Mouse (Mus musculus) ES-CJ7 (cell line): ENCODE measurements around the gene Ampd1.

Experiments used
- DNase-seq: peaks from one replicate; pipeline ENCODE4 v3.0.0; 2011; ENCODE audit warnings: low read depth, low spot score

The Ampd1 gene

GRCm38 (mm10) chr3:103102454-103103390, 28.9 kb downstream of the Ampd1 start, which contains the start of gene Dennd2c:
Gene Dennd2c, plus strand, starts transcription at chr3:103102604.
- peak; percentile 95 for DNase-seq

DNA sequence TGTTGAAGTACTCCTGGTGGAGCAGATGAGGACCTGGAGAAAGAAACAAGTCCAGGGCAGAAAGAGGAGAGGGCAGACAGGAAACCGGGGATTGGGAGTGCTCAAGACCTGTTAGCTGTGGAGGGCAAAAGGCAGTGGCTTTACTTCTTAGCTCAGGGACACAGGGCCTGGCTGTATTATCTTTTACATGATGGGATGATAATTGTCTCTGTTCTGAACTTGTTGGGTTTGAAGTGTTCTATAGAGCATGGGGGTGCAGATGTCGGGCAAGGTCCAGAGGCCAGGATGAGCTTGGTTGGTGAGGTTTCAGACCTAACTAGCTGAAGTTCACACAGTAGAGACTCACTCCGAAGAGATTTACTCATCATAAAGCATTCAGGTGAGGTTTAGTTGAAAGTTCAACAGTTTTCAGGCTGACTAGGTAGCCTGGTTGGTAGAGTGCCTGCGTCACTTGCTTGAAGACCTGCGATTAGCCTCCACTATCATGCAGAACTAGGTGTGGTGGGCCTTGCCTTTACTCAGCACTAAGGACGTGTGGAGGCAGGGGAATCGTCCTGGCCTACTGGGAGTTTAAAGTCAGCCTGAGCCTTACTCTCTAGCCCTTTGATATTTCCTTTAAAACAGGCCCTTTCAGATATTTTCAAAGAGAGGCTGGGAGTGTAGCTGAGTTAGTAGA, 33.9 kb downstream of the Ampd1 start:
- peak; percentile 93 for DNase-seq

- DNase-seq = no peak
These were observed 38.4 kb downstream of the Ampd1 start for GRCm38 (mm10) chr3:103112216-103112615.

DNA sequence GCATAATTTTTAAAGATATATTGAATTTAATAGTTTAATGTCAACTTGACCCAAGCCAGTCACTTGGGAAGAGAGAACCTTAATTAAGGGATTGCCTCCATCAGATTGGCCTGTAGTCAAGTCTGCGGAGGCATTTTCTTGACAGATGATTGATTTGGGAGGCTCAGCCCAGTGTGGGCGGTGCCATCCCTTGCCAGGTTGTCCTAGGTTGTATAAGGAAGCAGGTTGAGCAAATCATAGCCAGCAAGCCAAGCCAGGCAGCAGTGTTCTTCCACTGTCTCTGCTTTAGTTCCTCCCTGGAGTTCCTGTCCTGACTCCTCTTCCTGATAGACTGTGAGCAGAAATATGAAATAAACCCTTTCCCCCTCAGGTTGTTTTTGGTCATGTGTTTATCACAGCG, 49.8 kb downstream of the Ampd1 start:
- no peak for DNase-seq

DNA sequence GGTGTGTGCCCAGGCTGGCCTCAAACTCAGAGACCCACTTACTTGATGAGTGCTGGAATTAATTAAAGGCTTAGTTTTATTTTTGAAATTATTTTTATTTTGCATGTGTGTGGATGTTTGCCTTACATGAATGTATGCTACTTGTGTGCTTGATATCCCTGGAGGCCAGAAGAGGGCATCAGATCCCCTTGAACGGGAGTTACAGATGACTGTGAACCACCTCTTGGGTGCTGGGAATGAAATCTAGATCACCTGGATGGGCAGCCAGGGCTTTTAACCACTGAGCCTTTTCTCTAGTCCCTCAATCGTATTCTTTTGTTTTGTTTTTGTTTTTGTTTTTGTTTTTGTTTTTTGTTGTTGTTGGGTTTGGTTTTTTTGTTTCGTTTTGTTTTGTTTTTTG, 52.3 kb downstream of the Ampd1 start:
- DNase-seq = peak; percentile 68

- DNase-seq = peak; percentile 91
These were observed 53.4 kb downstream of the Ampd1 start for GRCm38 (mm10) chr3:103127177-103127576.

DNA sequence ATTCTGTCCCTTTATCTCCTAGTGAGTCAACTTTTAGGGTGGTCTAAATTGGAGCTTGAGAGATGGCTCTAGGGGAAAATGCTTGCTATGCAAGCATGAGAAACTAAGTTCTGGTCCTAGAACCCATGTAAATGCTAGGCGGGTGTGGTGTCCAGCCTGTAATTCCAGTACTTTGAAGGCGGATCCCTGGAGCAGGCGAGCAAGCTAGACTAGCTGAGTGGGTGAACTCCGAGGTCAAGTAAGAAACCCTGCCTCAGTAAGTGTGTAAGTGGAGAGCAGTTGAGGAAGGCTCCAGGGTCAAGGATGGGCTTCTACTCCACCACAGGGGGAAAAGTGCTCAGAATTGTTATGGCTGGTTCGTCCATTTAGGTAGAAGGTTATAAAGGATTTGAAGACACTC, 53.9 kb downstream of the Ampd1 start:
- DNase-seq = peak; percentile 79

- peak; percentile 73 for DNase-seq
These were observed 54.4 kb downstream of the Ampd1 start for GRCm38 (mm10) chr3:103128251-103128650.

GRCm38 (mm10) chr3:103129367-103130159, 55.7 kb downstream of the Ampd1 start:
- DNase-seq = no peak

DNA sequence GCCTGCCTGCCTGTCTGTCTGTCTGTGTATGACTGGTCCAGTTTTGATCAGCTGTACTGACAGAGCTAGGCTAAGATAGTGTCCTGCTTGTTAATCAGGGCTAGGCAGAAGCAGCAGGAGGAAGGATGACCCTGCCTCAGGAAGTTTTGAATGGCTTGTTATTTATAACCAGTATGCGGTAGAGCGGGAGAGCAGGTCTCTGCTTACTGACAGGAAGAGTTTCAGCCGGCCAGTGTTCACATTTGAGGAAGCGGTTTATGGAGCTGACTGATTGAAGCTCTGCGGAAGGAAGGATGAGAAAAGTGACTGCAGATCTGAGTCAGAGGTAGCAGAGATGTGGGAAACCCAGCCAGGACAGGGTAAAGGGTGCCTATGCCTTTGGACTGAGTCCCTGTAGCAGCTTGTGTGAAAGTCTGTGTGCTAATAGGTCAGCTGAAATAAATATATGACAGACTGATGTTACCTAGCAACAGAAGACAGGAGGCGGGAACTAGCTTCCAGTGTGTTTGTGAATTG, 56.5 kb downstream of the Ampd1 start:
- DNase-seq = no peak

DNA sequence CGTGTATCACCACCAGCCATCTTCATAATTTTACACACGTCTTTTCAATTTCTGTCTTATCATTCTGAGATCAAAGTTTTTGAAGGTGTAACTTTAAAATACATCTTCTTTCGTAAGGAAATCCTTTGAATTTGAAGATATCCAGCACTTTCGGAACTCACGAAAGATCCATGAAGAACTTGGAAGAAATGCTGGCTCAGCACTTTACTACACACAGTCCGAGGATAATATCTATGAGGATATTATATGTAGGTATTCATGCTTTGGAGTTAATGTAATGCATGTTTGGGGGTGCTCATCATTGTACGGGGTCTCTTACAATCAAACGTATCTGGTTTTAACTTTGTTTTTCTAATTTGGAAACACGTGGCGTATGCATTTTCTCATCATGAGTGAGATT, 59.3 kb downstream of the Ampd1 start:
- DNase-seq = no peak

- DNase-seq = no peak
These were observed 62.7 kb downstream of the Ampd1 start for GRCm38 (mm10) chr3:103136414-103137077.

- DNase-seq = no peak
These were observed 65.2 kb downstream of the Ampd1 start for GRCm38 (mm10) chr3:103139047-103139446.

GRCm38 (mm10) chr3:103140095-103140838, 66.5 kb downstream of the Ampd1 start:
- DNase-seq = peak; percentile 23

DNA sequence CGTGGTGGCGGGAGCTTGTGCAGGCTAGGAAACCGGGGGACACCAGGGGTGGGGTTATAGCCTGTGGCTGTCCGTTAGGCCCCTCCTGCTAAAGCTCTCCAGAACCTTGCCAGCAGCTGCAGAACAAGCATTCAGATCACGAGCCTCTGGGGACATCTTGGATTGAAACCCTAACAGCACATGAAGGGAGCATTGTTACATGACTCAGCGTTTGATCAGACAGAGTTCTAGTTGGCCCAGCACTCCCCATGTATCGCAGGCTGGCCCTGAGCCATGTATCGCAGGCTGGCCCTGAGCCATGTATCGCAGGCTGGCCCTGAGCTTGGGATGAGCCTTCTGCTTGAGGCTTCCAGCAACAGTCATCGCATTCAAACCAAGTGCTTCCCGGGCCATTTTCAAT, 67.5 kb downstream of the Ampd1 start:
- DNase-seq = no peak

DNA sequence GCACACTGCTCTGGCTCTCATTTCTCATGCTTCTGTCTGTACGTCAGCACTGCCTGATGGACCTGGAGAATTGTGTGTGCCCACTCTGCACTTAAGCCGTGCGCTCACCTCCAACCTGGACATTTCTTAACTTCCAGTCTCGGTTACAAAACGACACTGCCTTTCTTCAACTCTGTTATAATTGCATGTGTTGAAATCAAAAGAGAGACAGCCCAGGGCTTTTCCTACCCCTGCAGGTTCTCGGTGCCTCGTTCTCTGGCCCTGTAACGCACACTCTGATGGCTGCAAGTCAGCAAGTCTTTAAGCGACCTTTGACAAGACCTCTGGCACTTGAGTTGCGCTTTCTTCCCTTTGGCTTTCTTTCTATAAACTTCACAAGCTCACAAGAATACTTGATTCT, 68.6 kb downstream of the Ampd1 start:
- DNase-seq = no peak

DNA sequence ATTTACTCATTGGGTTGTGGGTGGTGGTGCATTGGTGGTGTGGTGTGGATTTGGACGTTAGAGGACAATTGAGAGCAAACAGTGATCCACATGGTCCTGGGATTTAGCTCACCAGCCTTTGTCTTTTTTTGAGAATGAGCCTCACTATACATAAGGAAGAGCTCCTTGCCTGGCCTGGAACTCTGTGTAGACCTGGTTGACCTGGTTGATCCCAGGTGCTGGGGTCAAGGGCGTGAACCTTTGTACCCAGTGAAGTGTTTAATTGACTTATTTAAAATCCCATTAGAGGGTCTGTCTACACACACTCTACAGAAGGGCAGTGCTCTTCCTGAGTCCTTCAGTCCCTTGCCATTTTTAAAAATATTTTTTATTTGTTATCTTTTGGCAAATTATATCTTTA, 71.5 kb downstream of the Ampd1 start:
- DNase-seq = peak; percentile 87

DNA sequence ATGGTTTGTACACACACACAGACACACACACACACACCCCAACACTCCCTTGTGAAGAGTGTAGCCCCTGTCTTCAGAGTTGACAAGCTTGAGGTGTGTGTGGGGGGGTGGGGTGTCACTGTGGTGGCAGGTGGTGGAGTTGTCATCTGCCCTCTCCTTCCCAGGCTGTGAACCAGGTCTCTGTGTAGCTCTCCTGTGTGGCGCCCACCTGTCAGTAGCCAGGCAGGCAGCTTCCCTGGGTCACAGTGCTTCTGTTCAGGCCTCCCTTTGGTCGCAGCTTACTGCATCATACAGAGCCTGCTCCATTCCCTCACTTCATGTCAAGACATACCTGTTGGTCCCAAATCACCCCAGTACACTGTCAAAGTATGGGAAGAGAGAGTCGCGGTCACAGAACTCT, 72.0 kb downstream of the Ampd1 start:
- DNase-seq = peak; percentile 56

GRCm38 (mm10) chr3:103146330-103147166, 72.7 kb downstream of the Ampd1 start:
- peak; percentile 97 for DNase-seq

DNA sequence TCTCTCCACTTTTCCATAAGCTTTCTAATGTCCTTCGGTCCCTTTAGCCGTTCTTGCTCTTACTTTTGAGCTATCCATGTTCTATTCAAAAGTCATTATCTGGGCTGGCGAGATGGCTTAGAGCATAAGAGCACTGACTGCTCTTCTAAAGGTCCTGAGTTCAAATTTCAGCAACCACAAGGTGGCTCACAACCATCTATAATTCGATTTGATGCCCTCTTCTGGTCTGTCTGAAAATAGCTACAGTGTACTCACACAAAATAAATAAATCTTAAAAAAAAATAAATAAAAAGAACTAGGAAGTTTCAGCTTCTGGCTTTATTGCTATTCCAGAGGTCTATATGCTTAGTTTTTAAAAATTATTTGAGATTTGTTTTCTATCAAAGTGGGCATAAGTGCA, 74.0 kb downstream of the Ampd1 start:
- DNase-seq = no peak
